Mouse (Mus musculus): ENCODE results near the gene Gm42791. TPM values are rescaled to one million over a fixed set of nuclear protein-coding genes. Genes with fewer than 3 reads are reported as not detected.

Gm42791 gene
- polyA plus RNA-seq, 1 experiment from 2014 or later = 1.3 TPM

- Histone ChIP-seq H3K9ac (ENCODE audit: low read length) (peak overlapping the region; percentile 79), H3K4me3 (ENCODE audit: low read length) (peak overlapping the region; percentile 63), H3K36me3 (ENCODE audit: control insufficient read depth, insufficient read depth, low read length) (no peaks in the 10 kb centered on the region), H3K27me3 (ENCODE audit: control insufficient read depth, insufficient read depth, low read depth, low read length) (no peaks in the 10 kb centered on the region), H3K9me3 (ENCODE audit: control insufficient read depth, low read length) (peaks cover 3% of the 10 kb centered on the region; the same call in 1 of the 2 replicates), H3K27ac (ENCODE audit: low read length) (no peak overlapping the region), H3K4me1 (replicated peaks; ENCODE audit: control insufficient read depth, insufficient read depth, low read length) (peaks cover 10% of the 10 kb centered on the region), H3K4me2 (ENCODE audit: low read depth, low read length) (peak overlapping the region; percentile 95)
- 19% methylated on average over 17 of the region's 17 CpGs for WGBS
- no peak for ATAC-seq (ENCODE audit: low read depth)
Observed at GRCm38 (mm10) chr5:149014600-149015268, 19.8 kb upstream of the Gm42791 start.

- Histone ChIP-seq H3K4me1 (replicated peaks; ENCODE audit: control insufficient read depth, insufficient read depth, low read length) (peaks cover 7% of the 10 kb centered on the region), H3K36me3 (ENCODE audit: control insufficient read depth, insufficient read depth, low read length) (no peaks in the 10 kb centered on the region), H3K9me3 (ENCODE audit: control insufficient read depth, low read length) (peaks cover 3% of the 10 kb centered on the region; the same call in 1 of the 2 replicates), H3K27ac (ENCODE audit: low read length) (no peak overlapping the region), H3K4me2 (ENCODE audit: low read depth, low read length) (no peak overlapping the region), H3K9ac (ENCODE audit: low read length) (no peak overlapping the region), H3K27me3 (ENCODE audit: control insufficient read depth, insufficient read depth, low read depth, low read length) (no peaks in the 10 kb centered on the region), H3K4me3 (ENCODE audit: low read length) (no peak overlapping the region)
- no peak for ATAC-seq (ENCODE audit: low read depth)
- WGBS = 70% methylated on average over 7 of the region's 7 CpGs
Observed at GRCm38 (mm10) chr5:149013817-149014508, 19.0 kb upstream of the Gm42791 start.

GRCm38 (mm10) chr5:149009111-149009510 lies 14.2 kb upstream of the Gm42791 start:
- Histone ChIP-seq H3K36me3 (ENCODE audit: control insufficient read depth, insufficient read depth, low read length) (no peaks in the 10 kb centered on the region), H3K27me3 (ENCODE audit: control insufficient read depth, insufficient read depth, low read depth, low read length) (no peaks in the 10 kb centered on the region), H3K4me1 (replicated peaks; ENCODE audit: control insufficient read depth, insufficient read depth, low read length) (peaks cover 8% of the 10 kb centered on the region; the same call in 1 of the 2 replicates), H3K9me3 (ENCODE audit: control insufficient read depth, low read length) (peaks cover 3% of the 10 kb centered on the region; the same call in 1 of the 2 replicates), H3K9ac (ENCODE audit: low read length) (no peak overlapping the region), H3K4me2 (ENCODE audit: low read depth, low read length) (no peak overlapping the region), H3K27ac (ENCODE audit: low read length) (no peak overlapping the region), H3K4me3 (ENCODE audit: low read length) (no peak overlapping the region)
- ATAC-seq (ENCODE audit: low read depth) = no peak
- 58% methylated on average over 3 of the region's 3 CpGs for WGBS

GRCm38 (mm10) chr5:149007295-149007646 lies 12.3 kb upstream of the Gm42791 start:
- H3K27me3 ChIP-seq (ENCODE audit: control insufficient read depth, insufficient read depth, low read depth, low read length) = no peaks in the 10 kb centered on the region
- peak overlapping the region; percentile 51 for H3K27ac ChIP-seq (ENCODE audit: low read length)
- no peak for ATAC-seq (ENCODE audit: low read depth)
- WGBS = 35% methylated on average over 5 of the region's 5 CpGs
- H3K4me1 ChIP-seq (replicated peaks; ENCODE audit: control insufficient read depth, insufficient read depth, low read length) = peaks cover 11% of the 10 kb centered on the region; the same call in 1 of the 2 replicates
- peak overlapping the region; percentile 56 for H3K9ac ChIP-seq (ENCODE audit: low read length)
- no peaks in the 10 kb centered on the region; the same call in 1 of the 2 replicates for H3K9me3 ChIP-seq (ENCODE audit: control insufficient read depth, low read length)
- peak overlapping the region; percentile 9; the same call in 1 of the 2 replicates for H3K4me3 ChIP-seq (ENCODE audit: low read length)
- H3K4me2 ChIP-seq (ENCODE audit: low read depth, low read length) = peak overlapping the region; percentile 44
- no peaks in the 10 kb centered on the region for H3K36me3 ChIP-seq (ENCODE audit: control insufficient read depth, insufficient read depth, low read length)

DNA sequence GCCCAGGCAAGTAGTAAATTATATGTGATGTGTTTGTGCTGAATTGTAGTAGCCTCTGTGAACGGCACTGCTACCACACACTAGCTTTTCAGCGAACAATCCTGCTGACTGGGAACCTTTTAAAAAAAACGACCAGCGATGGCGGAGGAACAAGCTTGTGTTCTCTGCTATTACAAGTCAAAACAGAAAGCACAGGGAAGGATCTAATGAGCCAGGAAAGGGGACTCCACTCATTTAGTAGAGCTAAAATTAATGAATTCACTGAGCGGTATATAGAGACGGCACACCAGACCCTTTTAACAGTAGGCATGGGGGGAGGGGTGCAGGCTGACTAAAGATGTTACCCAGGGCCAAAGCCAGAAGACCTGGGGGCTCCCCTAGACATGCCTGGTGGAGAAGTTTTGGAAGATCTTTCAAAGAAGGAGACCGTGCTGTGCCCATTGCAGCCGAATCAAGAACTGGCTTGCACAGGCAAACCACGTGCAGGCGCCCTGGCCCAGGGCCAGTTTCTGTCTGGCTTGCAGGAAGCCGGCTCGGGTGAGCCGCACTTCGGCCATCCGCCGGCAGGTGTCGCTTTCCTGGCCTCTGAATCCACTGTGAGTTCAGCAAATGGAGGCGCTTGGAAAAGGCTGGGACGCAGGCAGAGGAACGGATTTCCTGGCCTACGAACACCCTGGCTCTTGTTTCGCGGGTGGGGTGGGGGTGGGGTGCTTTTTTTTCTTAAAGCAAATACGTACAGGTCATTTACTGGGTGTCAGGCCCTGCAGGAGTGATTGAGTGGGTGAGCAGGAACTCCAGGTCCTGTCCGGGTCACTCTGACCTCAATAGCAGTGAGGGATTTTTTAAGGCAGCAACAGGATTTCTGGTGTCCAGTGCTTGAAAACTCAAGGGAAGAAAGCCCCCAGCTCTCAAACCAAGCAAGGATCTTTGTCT lies 11.7 kb upstream of the Gm42791 start:
- 7% methylated on average over 26 of the region's 26 CpGs for WGBS
- peak overlapping the region; percentile 56 for H3K9ac ChIP-seq (ENCODE audit: low read length)
- H3K27ac ChIP-seq (ENCODE audit: low read length) = peak overlapping the region; percentile 51
- H3K9me3 ChIP-seq (ENCODE audit: control insufficient read depth, low read length) = no peaks in the 10 kb centered on the region
- ATAC-seq (ENCODE audit: low read depth) = peak; percentile 89
- no peaks in the 10 kb centered on the region for H3K27me3 ChIP-seq (ENCODE audit: control insufficient read depth, insufficient read depth, low read depth, low read length)
- H3K4me1 ChIP-seq (replicated peaks; ENCODE audit: control insufficient read depth, insufficient read depth, low read length) = peaks cover 11% of the 10 kb centered on the region; the same call in 1 of the 2 replicates
- no peaks in the 10 kb centered on the region for H3K36me3 ChIP-seq (ENCODE audit: control insufficient read depth, insufficient read depth, low read length)
- H3K4me2 ChIP-seq (ENCODE audit: low read depth, low read length) = peak overlapping the region; percentile 66
- H3K4me3 ChIP-seq (ENCODE audit: low read length) = peak overlapping the region; percentile 35

DNA sequence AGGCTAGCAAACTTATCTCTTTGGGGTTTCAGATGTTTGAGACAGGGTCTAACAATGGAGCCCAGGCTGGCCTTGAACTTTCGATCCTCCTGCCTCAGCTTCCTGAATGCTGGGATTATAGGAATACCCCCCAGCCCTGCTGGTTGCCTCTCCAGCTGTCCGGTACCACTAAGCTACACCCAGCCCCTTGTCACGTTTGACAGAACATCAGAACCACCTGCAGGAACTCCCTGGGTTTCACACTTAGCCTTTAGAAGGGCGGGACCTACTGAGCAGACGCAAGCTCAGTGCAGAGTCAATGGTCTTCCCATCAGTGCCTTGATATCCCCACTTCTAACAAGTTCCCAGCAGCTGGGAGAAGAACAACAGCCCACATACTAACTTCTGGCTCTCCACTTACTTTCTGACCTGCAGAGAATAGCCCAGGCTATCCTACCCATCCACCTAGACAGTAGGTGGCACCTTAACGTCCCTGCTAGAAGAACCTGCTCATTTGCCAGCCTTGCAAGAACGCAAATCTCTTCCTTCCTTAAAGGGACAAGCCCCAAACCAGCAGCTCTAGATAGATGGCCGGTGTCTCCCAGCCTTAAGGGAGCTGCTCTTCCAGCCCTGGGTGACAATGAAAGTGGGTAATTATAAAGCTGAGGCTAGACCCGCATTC lies 10.9 kb upstream of the Gm42791 start:
- no peak for ATAC-seq (ENCODE audit: low read depth)
- peak overlapping the region; percentile 35; the same call in 1 of the 2 replicates for H3K4me3 ChIP-seq (ENCODE audit: low read length)
- H3K9ac ChIP-seq (ENCODE audit: low read length) = peak overlapping the region; percentile 49
- H3K27me3 ChIP-seq (ENCODE audit: control insufficient read depth, insufficient read depth, low read depth, low read length) = no peaks in the 10 kb centered on the region
- no peaks in the 10 kb centered on the region for H3K9me3 ChIP-seq (ENCODE audit: control insufficient read depth, low read length)
- H3K36me3 ChIP-seq (ENCODE audit: control insufficient read depth, insufficient read depth, low read length) = no peaks in the 10 kb centered on the region
- peak overlapping the region; percentile 66 for H3K4me2 ChIP-seq (ENCODE audit: low read depth, low read length)
- no peak overlapping the region for H3K27ac ChIP-seq (ENCODE audit: low read length)
- H3K4me1 ChIP-seq (replicated peaks; ENCODE audit: control insufficient read depth, insufficient read depth, low read length) = peaks cover 11% of the 10 kb centered on the region; the same call in 1 of the 2 replicates
- 51% methylated on average over 9 of the region's 9 CpGs for WGBS

- Histone ChIP-seq H3K27me3 (ENCODE audit: control insufficient read depth, insufficient read depth, low read depth, low read length) (no peaks in the 10 kb centered on the region), H3K4me1 (replicated peaks; ENCODE audit: control insufficient read depth, insufficient read depth, low read length) (peaks cover 11% of the 10 kb centered on the region; the same call in 1 of the 2 replicates), H3K36me3 (ENCODE audit: control insufficient read depth, insufficient read depth, low read length) (no peaks in the 10 kb centered on the region), H3K9ac (ENCODE audit: low read length) (no peak overlapping the region), H3K4me3 (ENCODE audit: low read length) (no peak overlapping the region), H3K4me2 (ENCODE audit: low read depth, low read length) (no peak overlapping the region), H3K9me3 (ENCODE audit: control insufficient read depth, low read length) (no peaks in the 10 kb centered on the region), H3K27ac (ENCODE audit: low read length) (no peak overlapping the region)
- 37% methylated on average over 9 of the region's 9 CpGs for WGBS
- no peak for ATAC-seq (ENCODE audit: low read depth)
Observed at GRCm38 (mm10) chr5:149005083-149005482, 10.1 kb upstream of the Gm42791 start.

- no peaks in the 10 kb centered on the region for H3K36me3 ChIP-seq (ENCODE audit: control insufficient read depth, insufficient read depth, low read length)
- H3K9me3 ChIP-seq (ENCODE audit: control insufficient read depth, low read length) = no peaks in the 10 kb centered on the region
- H3K4me2 ChIP-seq (ENCODE audit: low read depth, low read length) = no peak overlapping the region
- no peak for ATAC-seq (ENCODE audit: low read depth)
- no peak overlapping the region for H3K27ac ChIP-seq (ENCODE audit: low read length)
- H3K4me3 ChIP-seq (ENCODE audit: low read length) = no peak overlapping the region
- WGBS = 34% methylated on average over 2 of the region's 2 CpGs
- H3K4me1 ChIP-seq (replicated peaks; ENCODE audit: control insufficient read depth, insufficient read depth, low read length) = peaks cover 11% of the 10 kb centered on the region; the same call in 1 of the 2 replicates
- no peak overlapping the region for H3K9ac ChIP-seq (ENCODE audit: low read length)
- no peaks in the 10 kb centered on the region for H3K27me3 ChIP-seq (ENCODE audit: control insufficient read depth, insufficient read depth, low read depth, low read length)
Observed at GRCm38 (mm10) chr5:149003137-149003536, 8.2 kb upstream of the Gm42791 start.

Measured in lung, embryonic 16.5 days (tissue).